Mouse (Mus musculus) frontal cortex, postnatal 10 days (tissue): ENCODE data around the gene Ubqln1.
A peak's percentile ranks its signal among the peaks of the same experiment; 100 is the strongest.

Experiments
- DNase-seq, 2 experiments: peaks; one replicate each; pipeline ENCODE4 v3.0.0; 2022; ENCODE audit warnings: low spot score in 2 of 2, mixed read lengths in 1 of 2

Ubqln1 gene

GRCm38 (mm10) chr13:58201343-58201742 is 14.1 kb downstream of the Ubqln1 start:
- no peak for DNase-seq

GRCm38 (mm10) chr13:58197981-58198640 is 17.3 kb downstream of the Ubqln1 start:
- no peak for DNase-seq

GRCm38 (mm10) chr13:58197211-58197610 is 18.2 kb downstream of the Ubqln1 start:
- DNase-seq: no peak

- DNase-seq: no peak
Observed at GRCm38 (mm10) chr13:58194908-58195307, 20.5 kb downstream of the Ubqln1 start.

- no peak for DNase-seq
Observed at GRCm38 (mm10) chr13:58193221-58193620, 22.2 kb downstream of the Ubqln1 start.

- no peak for DNase-seq
Observed at GRCm38 (mm10) chr13:58192146-58192545, 23.3 kb downstream of the Ubqln1 start.

- DNase-seq: no peak
Observed at GRCm38 (mm10) chr13:58191516-58191915, 23.9 kb downstream of the Ubqln1 start.

- no peak for DNase-seq
Observed at GRCm38 (mm10) chr13:58189473-58189872, 26.0 kb downstream of the Ubqln1 start.

GRCm38 (mm10) chr13:58188412-58188811 is 27.0 kb downstream of the Ubqln1 start:
- peak; percentile 69 for DNase-seq

- no peak for DNase-seq
Observed at GRCm38 (mm10) chr13:58187751-58188150, 27.7 kb downstream of the Ubqln1 start.

- DNase-seq: no peak
Observed at GRCm38 (mm10) chr13:58186281-58186680, 29.2 kb downstream of the Ubqln1 start.

GRCm38 (mm10) chr13:58184111-58184510 is 31.3 kb downstream of the Ubqln1 start:
- no peak for DNase-seq

GRCm38 (mm10) chr13:58181607-58182551 is 33.6 kb downstream of the Ubqln1 start:
- DNase-seq: no peak

GRCm38 (mm10) chr13:58177511-58178208 is 37.8 kb downstream of the Ubqln1 start:
- peak; percentile 100 for DNase-seq

- DNase-seq: no peak
Observed at GRCm38 (mm10) chr13:58176105-58176504, 39.3 kb downstream of the Ubqln1 start.

- no peak for DNase-seq
Observed at GRCm38 (mm10) chr13:58168119-58168518, 47.3 kb downstream of the Ubqln1 start.

- DNase-seq: no peak
Observed at GRCm38 (mm10) chr13:58163343-58163742, 52.1 kb downstream of the Ubqln1 start.

GRCm38 (mm10) chr13:58160761-58161160 is 54.7 kb downstream of the Ubqln1 start:
- DNase-seq: no peak

- peak; percentile 80 to 85 for DNase-seq
Observed at GRCm38 (mm10) chr13:58158099-58158912, 57.1 kb downstream of the Ubqln1 start.

- peak; percentile 66 to 79 for DNase-seq
Observed at GRCm38 (mm10) chr13:58157447-58158098, 57.9 kb downstream of the Ubqln1 start, which contains the start of gene Idnk. TSS of gene Idnk (plus strand) at chr13:58157649.

- DNase-seq: no peak
Observed at GRCm38 (mm10) chr13:58157036-58157435, 58.4 kb downstream of the Ubqln1 start.
